26 mouse cellular contexts compared by ENCODE assay signal in the genomic region with DNA sequence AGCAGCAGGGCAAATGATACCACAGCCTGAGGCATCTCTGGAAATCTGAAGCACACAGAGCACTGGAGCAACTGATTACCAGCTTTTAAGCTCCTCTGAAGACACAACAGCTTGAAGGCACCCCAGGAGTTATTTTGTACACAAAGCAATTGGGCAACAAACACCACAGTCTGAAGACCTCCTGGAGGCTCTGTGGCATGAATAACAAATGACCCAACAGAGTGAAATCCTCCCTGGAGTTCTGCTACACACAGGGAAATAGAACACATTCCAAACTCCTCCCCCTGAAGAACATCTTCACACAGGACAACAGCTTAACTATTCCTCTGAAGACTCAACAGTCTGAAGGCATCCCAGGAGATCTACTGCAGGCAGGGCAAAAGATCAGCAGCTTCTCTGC.
A peak's percentile ranks its signal among the peaks of the same experiment; 100 is the strongest.
DNase-seq lines count a peak whose midpoint lies in the region; ATAC-seq and TF ChIP-seq lines count a peak whose summit lies in the region.
"Had no signal": no experiment of that assay in that cellular context is flagged by ENCODE, and none has a peak within 500 bp of the region (broad histone marks: within the 10 kb centered on the region; RNA-seq: fewer than 3 reads in every experiment).

No protein-coding gene starts in this region.

- peak; percentile 53 for DNase-seq in ES-CJ7 (ENCODE audit: low read depth, low spot score)
- peak; percentile 2 for DNase-seq in ES-E14 (ENCODE audit: low read depth, low spot score)
- DNase-seq in R1 (ENCODE audit: low read depth, low spot score) = peak; percentile 78
- peak; percentile 59 for DNase-seq in ZHBTc4 (ENCODE audit: low read depth, low spot score)
- no peak for DNase-seq in thymus, adult 2 months
- no peak for DNase-seq in adrenal gland, postnatal 4 days (ENCODE audit: low spot score in 2 of 2)
- DNase-seq in cerebellum, adult 11-12 months = no peak
- DNase-seq: adrenal gland, adult 2 months; adrenal gland, adult 8-10 months; adrenal gland, postnatal 10 days; adrenal gland, postnatal 14 days; adrenal gland, postnatal 25 days; adrenal gland, postnatal 36 days; B cell, adult 2 months; cerebellum, adult 11 months; cerebellum, adult 18-20 months; cerebellum, adult 8-10 months; cerebellum, adult 9-10 months; cerebellum, adult 9-11 months; cerebellum, postnatal 10 days had no signal

- no peaks in the 10 kb centered on the region for H3K27me3 ChIP-seq in thymus, adult 2 months (ENCODE audit: control insufficient read depth, insufficient read depth, low read length)
- no peaks in the 10 kb centered on the region for H3K27me3 ChIP-seq in kidney, embryonic 14.5 days (ENCODE audit: control insufficient read depth, insufficient read depth, low read length)
- H3K27me3 ChIP-seq: CH12.LX, Patski had no signal

- TF ChIP-seq POLR2A in thymus, adult 2 months (IDR thresholded peaks at IDR 0.05; ENCODE audit: control insufficient read depth, extremely low read depth, insufficient read depth, low read length, poor library complexity) = no peak

- H3K9ac ChIP-seq in ES-E14 (ENCODE audit: insufficient read depth, low read depth, low read length, poor library complexity, severe bottlenecking) = no peak overlapping the region
- H3K9ac ChIP-seq in kidney, embryonic 14.5 days (ENCODE audit: low read depth, low read length) = no peak overlapping the region

- H3K4me3 ChIP-seq in ES-E14 (ENCODE audit: insufficient read depth in 1 of 2, low read depth in 1 of 2, low read length in 2 of 2, poor library complexity in 1 of 2, severe bottlenecking in 1 of 2) = no peak overlapping the region
- no peak overlapping the region for H3K4me3 ChIP-seq in thymus, adult 2 months (ENCODE audit: control insufficient read depth, insufficient read depth, low read length)
- no peak overlapping the region for H3K4me3 ChIP-seq in kidney, embryonic 14.5 days (ENCODE audit: low read length)

- no peak for TF ChIP-seq CTCF in thymus, adult 2 months (IDR thresholded peaks at IDR 0.05; ENCODE audit: borderline replicate concordance, control insufficient read depth, extremely low read depth, insufficient read depth, low read length, poor library complexity)

- in situ Hi-C loops in ES-E14 (cut with MboI; ENCODE audit: low sequenced_read_pairs in 2 of 2, unreplicated experiment in 2 of 2) = no loop called here

- no peak overlapping the region for H3K27ac ChIP-seq in ES-E14 (ENCODE audit: insufficient read depth, low read depth, low read length, poor library complexity, severe bottlenecking)
- no peak overlapping the region for H3K27ac ChIP-seq in thymus, adult 2 months (ENCODE audit: control insufficient read depth, insufficient read depth, low read length)
- no peak overlapping the region for H3K27ac ChIP-seq in kidney, embryonic 14.5 days (ENCODE audit: low read depth, low read length)

- H3K9me3 ChIP-seq in ES-E14 (ENCODE audit: control insufficient read depth, insufficient read depth, low read depth, low read length) = no peaks in the 10 kb centered on the region
- H3K9me3 ChIP-seq in kidney, embryonic 14.5 days (ENCODE audit: control insufficient read depth, low read length) = no peaks in the 10 kb centered on the region
- H3K9me3 ChIP-seq: G1E had no signal

- H3K4me1 ChIP-seq in ES-E14 (ENCODE audit: control insufficient read depth in 2 of 2, insufficient read depth in 2 of 2, low read length in 2 of 2, poor library complexity in 1 of 2) = no peaks in the 10 kb centered on the region
- H3K4me1 ChIP-seq in thymus, adult 2 months (replicated peaks; ENCODE audit: control insufficient read depth, insufficient read depth, low read length) = no peaks in the 10 kb centered on the region
- H3K4me1 ChIP-seq in kidney, embryonic 14.5 days (ENCODE audit: control insufficient read depth, insufficient read depth, low read length) = no peaks in the 10 kb centered on the region

- no peak for ATAC-seq in kidney, embryonic 14.5 days (ENCODE audit: low FRiP score, low TSS enrichment)
- ATAC-seq: activated CD4-positive, CD25-positive, alpha-beta regulatory T cell, adult 4 months; CD4-positive, CD25-positive, alpha-beta regulatory T cell, adult 4 months; Patski had no signal

- H3K4me2 ChIP-seq in kidney, embryonic 14.5 days (replicated peaks; ENCODE audit: low read depth, low read length) = no peak overlapping the region

- H3K36me3 ChIP-seq in ES-E14 (ENCODE audit: control insufficient read depth, insufficient read depth, low read length, poor library complexity, severe bottlenecking) = no peaks in the 10 kb centered on the region
- H3K36me3 ChIP-seq in thymus, adult 2 months (ENCODE audit: control insufficient read depth, insufficient read depth, low read length) = no peaks in the 10 kb centered on the region
- no peaks in the 10 kb centered on the region for H3K36me3 ChIP-seq in kidney, embryonic 14.5 days (ENCODE audit: control insufficient read depth, insufficient read depth, low read length)
- H3K36me3 ChIP-seq: G1E had no signal

TF ChIP-seq in ES-E14, 5 proteins besides CTCF, POLR2A, EP300 and RAD21:
- TF ChIP-seq CHD2 (IDR thresholded peaks at IDR 0.05; ENCODE audit: low read depth, low read length) = no peak
- no peak for TF ChIP-seq HCFC1 (IDR thresholded peaks at IDR 0.05; ENCODE audit: borderline replicate concordance, insufficient read depth, low read length)
- no peak for TF ChIP-seq MAFK (IDR thresholded peaks at IDR 0.05; ENCODE audit: insufficient read depth, low read depth, low read length)
- no peak for TF ChIP-seq ZNF384 (IDR thresholded peaks at IDR 0.05; ENCODE audit: low read depth, low read length)
- TF ChIP-seq ZC3H11A (IDR thresholded peaks at IDR 0.05; ENCODE audit: borderline replicate concordance, low read depth, low read length) = no peak

Comparison
In these comparisons a context has a peak if more than half of its experiments do, and no peak if none do; other contexts are left out.
1. DNase-seq: peak in ES-CJ7 (single experiment), ES-E14 (single experiment), R1 (single experiment) and ZHBTc4 (single experiment); none in thymus, adult 2 months (single experiment), adrenal gland, postnatal 4 days (0 of 2) and cerebellum, adult 11-12 months (single experiment).